Mouse (Mus musculus): ENCODE measurements around the gene Nvl. TPM values are rescaled to one million over a fixed set of nuclear protein-coding genes. Genes with fewer than 3 reads are reported as not detected.
A peak's percentile ranks its signal among the peaks of the same experiment; 100 is the strongest.

Nvl gene
- polyA plus RNA-seq, 1 experiment from 2014 or later = 13.4 TPM

- Histone ChIP-seq H3K9ac (replicated peaks; ENCODE audit: low read depth) (no peak overlapping the region), H3K4me3 (ENCODE audit: low read depth, low read length) (no peak overlapping the region), H3K36me3 (ENCODE audit: insufficient read depth, low read length) (no peaks in the 10 kb centered on the region), H3K4me2 (replicated peaks; ENCODE audit: low read depth, low read length) (no peak overlapping the region), H3K27me3 (replicated peaks; ENCODE audit: insufficient read depth, low read length) (no peaks in the 10 kb centered on the region), H3K27ac (ENCODE audit: low read length) (no peak overlapping the region), H3K9me3 (ENCODE audit: low read length) (no peaks in the 10 kb centered on the region), H3K4me1 (ENCODE audit: insufficient read depth, low read depth, low read length) (no peaks in the 10 kb centered on the region)
- ATAC-seq (no peak), DNase-seq (ENCODE audit: low spot score) (no peak)
- WGBS = 63% methylated on average over 3 of the region's 3 CpGs
- TF ChIP-seq EP300 (IDR thresholded peaks at IDR 0.05) = no peak
- TF ChIP-seq CTCF (IDR thresholded peaks at IDR 0.05) = no peak
Measured at GRCm38 (mm10) chr1:181061784-181062485, 82.1 kb downstream of the Nvl start.

DNA sequence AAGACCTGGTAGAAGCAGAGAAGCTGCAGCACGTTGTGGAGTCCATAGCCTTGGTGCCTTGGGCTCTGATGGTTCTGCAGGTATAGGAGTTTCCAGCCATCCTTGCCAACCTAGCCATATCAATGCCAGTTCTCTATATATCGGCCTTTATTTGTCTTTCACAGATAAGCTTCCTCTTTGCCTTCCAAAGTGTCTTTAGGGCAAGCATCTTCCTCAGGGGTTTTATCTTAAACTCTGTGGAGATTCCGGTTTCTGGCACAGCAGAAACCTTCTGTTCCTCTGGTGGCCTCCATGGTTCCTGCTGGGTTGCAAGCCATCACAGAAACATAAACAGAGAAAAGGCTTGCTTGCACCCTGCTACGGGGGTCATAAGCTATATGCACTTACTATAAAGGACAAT lies 91.1 kb downstream of the Nvl start:
- Histone ChIP-seq H3K27ac (ENCODE audit: low read length) (no peak overlapping the region), H3K4me1 (ENCODE audit: insufficient read depth, low read depth, low read length) (no peaks in the 10 kb centered on the region), H3K4me3 (ENCODE audit: low read depth, low read length) (no peak overlapping the region), H3K4me2 (replicated peaks; ENCODE audit: low read depth, low read length) (no peak overlapping the region), H3K9me3 (ENCODE audit: low read length) (no peaks in the 10 kb centered on the region), H3K27me3 (replicated peaks; ENCODE audit: insufficient read depth, low read length) (no peaks in the 10 kb centered on the region), H3K9ac (replicated peaks; ENCODE audit: low read depth) (no peak overlapping the region), H3K36me3 (ENCODE audit: insufficient read depth, low read length) (no peaks in the 10 kb centered on the region)
- 69% methylated on average over 4 of the region's 4 CpGs for WGBS
- TF ChIP-seq EP300 (IDR thresholded peaks at IDR 0.05) (no peak), CTCF (IDR thresholded peaks at IDR 0.05) (no peak)
- ATAC-seq (no peak), DNase-seq (ENCODE audit: low spot score) (no peak)

DNA sequence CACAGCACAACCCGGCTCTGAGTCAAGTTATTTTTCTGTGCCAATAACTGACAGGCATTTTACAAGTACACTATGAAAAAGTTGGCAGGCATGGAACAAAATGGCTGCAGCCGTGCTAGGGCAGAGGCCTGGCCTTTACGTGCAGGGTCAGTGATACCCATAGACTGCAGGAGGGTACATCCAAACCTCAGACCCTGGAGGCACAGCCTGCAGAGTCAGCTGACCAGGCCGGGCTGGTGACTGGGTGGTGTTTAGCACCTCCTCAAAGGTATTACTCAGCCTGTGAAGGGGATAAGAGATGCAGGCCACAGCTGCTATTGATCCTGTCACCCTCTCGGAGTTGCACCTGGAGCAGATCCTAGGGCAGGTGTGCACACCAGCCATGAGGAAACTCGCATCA lies 93.1 kb downstream of the Nvl start, which contains the start of gene 9130409I23Rik:
9130409I23Rik (plus strand) TSS at position 301 of the 400 bp plus-strand sequence.
- 66% methylated on average over 6 of the region's 6 CpGs for WGBS
- Histone ChIP-seq H3K9ac (replicated peaks; ENCODE audit: low read depth) (no peak within 1 kb of the TSS), H3K4me3 (ENCODE audit: low read depth, low read length) (no peak within 1 kb of the TSS), H3K4me2 (replicated peaks; ENCODE audit: low read depth, low read length) (no peak within 1 kb of the TSS), H3K27me3 (replicated peaks; ENCODE audit: insufficient read depth, low read length) (no peaks in the 10 kb centered on the region), H3K27ac (ENCODE audit: low read length) (no peak within 1 kb of the TSS), H3K4me1 (ENCODE audit: insufficient read depth, low read depth, low read length) (no peaks in the 10 kb centered on the region), H3K9me3 (ENCODE audit: low read length) (no peaks in the 10 kb centered on the region), H3K36me3 (ENCODE audit: insufficient read depth, low read length) (no peaks in the 10 kb centered on the region)
- no peak for ATAC-seq
- TF ChIP-seq EP300 (IDR thresholded peaks at IDR 0.05) (no peak), CTCF (IDR thresholded peaks at IDR 0.05) (no peak)
- no peak for DNase-seq (ENCODE audit: low spot score)

- no peak for DNase-seq (ENCODE audit: low spot score)
- no peak overlapping the region for H3K4me2 ChIP-seq (replicated peaks; ENCODE audit: low read depth, low read length)
- H3K27ac ChIP-seq (ENCODE audit: low read length) = no peak overlapping the region
- no peaks in the 10 kb centered on the region for H3K9me3 ChIP-seq (ENCODE audit: low read length)
- no peaks in the 10 kb centered on the region for H3K27me3 ChIP-seq (replicated peaks; ENCODE audit: insufficient read depth, low read length)
- H3K4me3 ChIP-seq (ENCODE audit: low read depth, low read length) = no peak overlapping the region
- TF ChIP-seq EP300 (IDR thresholded peaks at IDR 0.05) (no peak), CTCF (IDR thresholded peaks at IDR 0.05) (peak; percentile 40)
- H3K4me1 ChIP-seq (ENCODE audit: insufficient read depth, low read depth, low read length) = no peaks in the 10 kb centered on the region
- H3K9ac ChIP-seq (replicated peaks; ENCODE audit: low read depth) = no peak overlapping the region
- H3K36me3 ChIP-seq (ENCODE audit: insufficient read depth, low read length) = no peaks in the 10 kb centered on the region
- ATAC-seq = no peak
Measured at GRCm38 (mm10) chr1:181049328-181049842, 94.6 kb downstream of the Nvl start.

GRCm38 (mm10) chr1:181047520-181047919 lies 96.5 kb downstream of the Nvl start:
- no peak overlapping the region for H3K4me3 ChIP-seq (ENCODE audit: low read depth, low read length)
- TF ChIP-seq CTCF (IDR thresholded peaks at IDR 0.05) = no peak
- ATAC-seq = no peak
- 34% methylated on average over 1 of the region's 1 CpGs for WGBS
- H3K36me3 ChIP-seq (ENCODE audit: insufficient read depth, low read length) = no peaks in the 10 kb centered on the region
- H3K9ac ChIP-seq (replicated peaks; ENCODE audit: low read depth) = no peak overlapping the region
- no peaks in the 10 kb centered on the region for H3K4me1 ChIP-seq (ENCODE audit: insufficient read depth, low read depth, low read length)
- no peak overlapping the region for H3K27ac ChIP-seq (ENCODE audit: low read length)
- no peak overlapping the region for H3K4me2 ChIP-seq (replicated peaks; ENCODE audit: low read depth, low read length)
- no peaks in the 10 kb centered on the region for H3K27me3 ChIP-seq (replicated peaks; ENCODE audit: insufficient read depth, low read length)
- DNase-seq (ENCODE audit: low spot score) = no peak
- no peaks in the 10 kb centered on the region for H3K9me3 ChIP-seq (ENCODE audit: low read length)

GRCm38 (mm10) chr1:181039652-181040051 lies 104.4 kb downstream of the Nvl start:
- 12% methylated on average over 4 of the region's 4 CpGs for WGBS
- TF ChIP-seq EP300 (IDR thresholded peaks at IDR 0.05) = no peak
- peak; percentile 82 for TF ChIP-seq CTCF (IDR thresholded peaks at IDR 0.05)

More at GRCm38 (mm10) chr1:181039652-181040051, 104.4 kb downstream of the Nvl start:
- H3K9me3 ChIP-seq (ENCODE audit: low read length) = no peaks in the 10 kb centered on the region
- no peaks in the 10 kb centered on the region for H3K27me3 ChIP-seq (replicated peaks; ENCODE audit: insufficient read depth, low read length)
- ATAC-seq = no peak
- no peaks in the 10 kb centered on the region for H3K4me1 ChIP-seq (ENCODE audit: insufficient read depth, low read depth, low read length)
- no peak overlapping the region for H3K9ac ChIP-seq (replicated peaks; ENCODE audit: low read depth)
- peak; percentile 70 for DNase-seq (ENCODE audit: low spot score)
- H3K27ac ChIP-seq (ENCODE audit: low read length) = no peak overlapping the region
- no peak overlapping the region for H3K4me2 ChIP-seq (replicated peaks; ENCODE audit: low read depth, low read length)
- no peaks in the 10 kb centered on the region for H3K36me3 ChIP-seq (ENCODE audit: insufficient read depth, low read length)
- H3K4me3 ChIP-seq (ENCODE audit: low read depth, low read length) = no peak overlapping the region

All from lung, postnatal 0 days (tissue).